Mouse (Mus musculus): ENCODE measurements around the gene Exoc4. TPM values are rescaled to one million over a fixed set of nuclear protein-coding genes. Genes with fewer than 3 reads are reported as not detected.

The Exoc4 gene
- polyA plus RNA-seq, 2 experiments = 16.8 to 24.2 TPM

DNA sequence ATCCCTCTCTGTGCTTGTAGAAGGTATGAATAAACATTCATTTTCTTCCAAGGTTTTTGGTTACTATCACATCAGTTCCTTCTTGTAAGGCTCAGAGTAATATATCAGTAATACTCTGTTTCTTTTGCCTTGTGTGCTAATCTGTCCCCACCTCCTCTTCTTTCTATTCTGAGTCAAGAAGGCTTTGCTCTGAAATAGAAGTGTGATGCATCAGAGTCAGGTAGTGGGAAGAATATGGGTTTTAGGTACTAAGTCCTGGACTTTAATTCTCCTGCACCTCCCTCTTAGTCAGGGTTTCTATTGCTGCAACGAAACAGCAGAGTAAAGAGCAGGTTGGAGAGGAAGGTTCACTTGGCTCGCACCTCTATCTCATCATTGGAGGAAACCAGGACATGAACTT is 240.9 kb downstream of the Exoc4 start:
- H3K27ac ChIP-seq (replicated peaks; ENCODE audit: low read depth, low read length) = no peak overlapping the region
- ATAC-seq (ENCODE audit: low FRiP score, low read depth) = no peak
- H3K27me3 ChIP-seq (ENCODE audit: control insufficient read depth, insufficient read depth, low read length) = no peaks in the 10 kb centered on the region
- H3K4me3 ChIP-seq (replicated peaks; ENCODE audit: low read length) = no peak overlapping the region
- 92% methylated on average over 2 of the region's 2 CpGs for WGBS
- H3K9ac ChIP-seq (ENCODE audit: low read depth, low read length, severe bottlenecking) = no peak overlapping the region
- no peak for DNase-seq (ENCODE audit: low spot score)
- H3K36me3 ChIP-seq (ENCODE audit: control insufficient read depth, insufficient read depth, low read length) = no peaks in the 10 kb centered on the region
- H3K4me1 ChIP-seq (ENCODE audit: control insufficient read depth, insufficient read depth, low read length) = no peaks in the 10 kb centered on the region
- H3K9me3 ChIP-seq (ENCODE audit: control insufficient read depth, low read length) = no peaks in the 10 kb centered on the region
- H3K4me2 ChIP-seq (replicated peaks; ENCODE audit: low read depth, low read length, severe bottlenecking) = no peak overlapping the region
- TF ChIP-seq POLR2A (IDR thresholded peaks at IDR 0.05; ENCODE audit: borderline replicate concordance, extremely low read depth, insufficient read depth, insufficient read length) = no peak

DNA sequence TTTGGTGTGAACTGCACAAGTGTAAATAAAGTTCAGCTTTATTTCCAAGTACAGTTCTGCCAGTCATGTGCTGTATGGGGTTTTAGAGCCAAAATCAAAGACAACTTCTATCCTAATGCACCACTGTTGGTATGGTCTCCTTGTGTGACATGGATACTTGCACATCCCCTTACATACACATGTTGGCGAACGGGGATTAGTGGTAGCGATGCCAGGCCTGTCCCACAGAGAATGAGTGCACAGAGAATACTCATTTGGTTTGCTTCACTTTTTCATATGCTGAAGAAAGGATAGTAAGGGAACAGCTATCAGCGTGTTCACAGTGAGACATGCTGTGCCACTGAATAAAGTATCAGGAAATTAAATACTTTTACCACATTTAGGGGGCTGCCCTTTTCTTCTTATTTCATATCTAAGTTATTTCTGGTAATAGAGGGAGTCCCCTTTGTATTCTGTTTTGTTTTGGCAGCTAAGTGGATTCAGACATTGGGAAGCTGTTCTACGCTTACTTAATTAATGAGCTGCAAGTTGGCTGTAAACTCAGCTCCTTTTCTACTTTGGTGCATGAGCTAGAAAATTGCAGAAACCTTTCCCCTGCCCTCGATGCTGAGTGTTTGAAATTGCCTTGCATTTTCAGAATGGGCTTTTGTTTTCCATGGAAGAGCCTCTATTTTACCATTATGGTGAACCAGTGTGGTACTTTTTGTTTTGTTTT is 247.4 kb downstream of the Exoc4 start:
- no peaks in the 10 kb centered on the region for H3K27me3 ChIP-seq (ENCODE audit: control insufficient read depth, insufficient read depth, low read length)
- no peak overlapping the region for H3K27ac ChIP-seq (replicated peaks; ENCODE audit: low read depth, low read length)
- TF ChIP-seq POLR2A (IDR thresholded peaks at IDR 0.05; ENCODE audit: borderline replicate concordance, extremely low read depth, insufficient read depth, insufficient read length) = no peak
- no peak for DNase-seq (ENCODE audit: low spot score)
- H3K4me1 ChIP-seq (ENCODE audit: control insufficient read depth, insufficient read depth, low read length) = peaks cover 5% of the 10 kb centered on the region; the same call in 1 of the 2 replicates
- no peaks in the 10 kb centered on the region for H3K36me3 ChIP-seq (ENCODE audit: control insufficient read depth, insufficient read depth, low read length)
- no peak overlapping the region for H3K4me2 ChIP-seq (replicated peaks; ENCODE audit: low read depth, low read length, severe bottlenecking)
- no peak overlapping the region for H3K4me3 ChIP-seq (replicated peaks; ENCODE audit: low read length)
- no peak for ATAC-seq (ENCODE audit: low FRiP score, low read depth)
- WGBS = 58% methylated on average over 6 of the region's 6 CpGs
- no peaks in the 10 kb centered on the region for H3K9me3 ChIP-seq (ENCODE audit: control insufficient read depth, low read length)
- no peak overlapping the region for H3K9ac ChIP-seq (ENCODE audit: low read depth, low read length, severe bottlenecking)

DNA sequence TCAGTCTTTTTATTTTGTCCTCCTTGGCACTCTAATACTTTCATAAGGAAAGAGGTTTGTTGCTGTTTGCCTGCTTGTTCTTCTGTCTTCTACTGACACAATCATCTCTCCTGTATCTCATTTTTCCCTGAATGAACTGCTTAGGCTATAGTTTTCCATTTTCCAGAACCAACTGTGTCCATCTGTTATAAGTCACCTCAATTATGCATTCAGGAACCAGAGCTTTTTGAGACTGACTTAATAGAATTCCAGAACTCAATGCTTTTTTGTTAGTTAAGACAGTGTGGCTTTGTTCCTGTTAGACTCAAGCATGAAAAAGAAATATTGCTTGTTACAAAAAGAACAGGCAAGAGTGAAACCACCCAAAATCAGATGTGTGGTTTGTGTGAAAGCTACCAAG is 248.5 kb downstream of the Exoc4 start:
- DNase-seq (ENCODE audit: low spot score) (no peak), ATAC-seq (ENCODE audit: low FRiP score, low read depth) (no peak)
- H3K4me1 ChIP-seq (ENCODE audit: control insufficient read depth, insufficient read depth, low read length) = peaks cover 5% of the 10 kb centered on the region; the same call in 1 of the 2 replicates
- no peak for TF ChIP-seq POLR2A (IDR thresholded peaks at IDR 0.05; ENCODE audit: borderline replicate concordance, extremely low read depth, insufficient read depth, insufficient read length)
- no peaks in the 10 kb centered on the region for H3K27me3 ChIP-seq (ENCODE audit: control insufficient read depth, insufficient read depth, low read length)
- no peaks in the 10 kb centered on the region for H3K9me3 ChIP-seq (ENCODE audit: control insufficient read depth, low read length)
- no peak overlapping the region for H3K27ac ChIP-seq (replicated peaks; ENCODE audit: low read depth, low read length)
- no peak overlapping the region for H3K4me3 ChIP-seq (replicated peaks; ENCODE audit: low read length)
- no peak overlapping the region for H3K9ac ChIP-seq (ENCODE audit: low read depth, low read length, severe bottlenecking)
- H3K4me2 ChIP-seq (replicated peaks; ENCODE audit: low read depth, low read length, severe bottlenecking) = no peak overlapping the region
- no peaks in the 10 kb centered on the region for H3K36me3 ChIP-seq (ENCODE audit: control insufficient read depth, insufficient read depth, low read length)

DNA sequence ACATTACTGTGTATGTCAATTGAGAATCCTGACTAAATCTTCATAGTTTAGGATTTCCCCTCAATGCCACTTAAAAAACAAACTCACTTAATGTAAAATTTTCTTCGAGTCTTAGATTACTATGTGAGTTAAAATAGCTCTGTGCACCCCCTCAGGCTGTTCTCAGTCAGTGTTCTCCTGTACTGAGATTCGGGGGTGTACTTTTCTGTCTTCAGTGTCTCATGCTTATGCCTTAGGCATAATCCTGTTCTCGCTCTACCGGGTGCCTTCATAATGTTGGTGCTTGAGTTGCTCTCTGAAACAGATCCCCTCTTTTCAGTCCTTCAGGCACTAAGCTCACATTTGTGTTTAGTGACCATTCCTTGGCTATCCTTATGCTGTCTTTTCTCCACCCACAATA is 253.5 kb downstream of the Exoc4 start:
- Histone ChIP-seq H3K27me3 (ENCODE audit: control insufficient read depth, insufficient read depth, low read length) (no peaks in the 10 kb centered on the region), H3K4me1 (ENCODE audit: control insufficient read depth, insufficient read depth, low read length) (0 out of 2 replicates have a peak, but pooled peaks cover 1% of the 10 kb centered on the region), H3K4me2 (replicated peaks; ENCODE audit: low read depth, low read length, severe bottlenecking) (no peak overlapping the region), H3K4me3 (replicated peaks; ENCODE audit: low read length) (no peak overlapping the region), H3K9me3 (ENCODE audit: control insufficient read depth, low read length) (no peaks in the 10 kb centered on the region), H3K9ac (ENCODE audit: low read depth, low read length, severe bottlenecking) (no peak overlapping the region), H3K36me3 (ENCODE audit: control insufficient read depth, insufficient read depth, low read length) (no peaks in the 10 kb centered on the region), H3K27ac (replicated peaks; ENCODE audit: low read depth, low read length) (no peak overlapping the region)
- 64% methylated on average over 4 of the region's 4 CpGs for WGBS
- ATAC-seq (ENCODE audit: low FRiP score, low read depth) (no peak), DNase-seq (ENCODE audit: low spot score) (no peak)
- TF ChIP-seq POLR2A (IDR thresholded peaks at IDR 0.05; ENCODE audit: borderline replicate concordance, extremely low read depth, insufficient read depth, insufficient read length) = no peak

DNA sequence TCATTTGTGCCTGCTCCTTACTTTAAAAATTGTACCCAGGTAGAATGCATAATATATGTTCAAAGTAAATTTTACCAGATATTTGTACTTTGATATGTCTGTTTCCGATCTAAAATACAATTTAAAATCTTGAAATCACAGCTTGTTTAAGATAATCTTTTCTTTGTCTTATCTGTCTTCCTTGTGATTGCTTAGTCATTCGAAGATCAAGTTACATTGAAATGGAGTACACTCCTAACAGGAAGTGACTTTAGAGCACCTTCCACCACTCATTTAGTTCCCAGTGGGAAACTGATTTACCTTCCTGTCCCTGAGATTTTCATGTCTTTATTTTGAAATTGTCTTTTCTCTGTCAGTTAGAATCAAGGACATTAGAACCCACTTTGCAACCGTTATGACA is 254.5 kb downstream of the Exoc4 start:
- Histone ChIP-seq H3K36me3 (ENCODE audit: control insufficient read depth, insufficient read depth, low read length) (no peaks in the 10 kb centered on the region), H3K27me3 (ENCODE audit: control insufficient read depth, insufficient read depth, low read length) (no peaks in the 10 kb centered on the region), H3K9me3 (ENCODE audit: control insufficient read depth, low read length) (no peaks in the 10 kb centered on the region), H3K4me2 (replicated peaks; ENCODE audit: low read depth, low read length, severe bottlenecking) (no peak overlapping the region), H3K4me1 (ENCODE audit: control insufficient read depth, insufficient read depth, low read length) (no peaks in the 10 kb centered on the region), H3K27ac (replicated peaks; ENCODE audit: low read depth, low read length) (no peak overlapping the region), H3K4me3 (replicated peaks; ENCODE audit: low read length) (no peak overlapping the region), H3K9ac (ENCODE audit: low read depth, low read length, severe bottlenecking) (no peak overlapping the region)
- no peak for TF ChIP-seq POLR2A (IDR thresholded peaks at IDR 0.05; ENCODE audit: borderline replicate concordance, extremely low read depth, insufficient read depth, insufficient read length)
- DNase-seq (ENCODE audit: low spot score) (no peak), ATAC-seq (ENCODE audit: low FRiP score, low read depth) (no peak)
- WGBS = 83% methylated on average over 3 of the region's 3 CpGs

Data from limb, embryonic 14.5 days (tissue).